Mouse (Mus musculus): ENCODE data around the gene Fuca1. TPM values are rescaled to one million over a fixed set of nuclear protein-coding genes. Genes with fewer than 3 reads are reported as not detected.

The Fuca1 gene
- total RNA-seq, 1 experiment from 2014 or later = 90.1 TPM

DNA sequence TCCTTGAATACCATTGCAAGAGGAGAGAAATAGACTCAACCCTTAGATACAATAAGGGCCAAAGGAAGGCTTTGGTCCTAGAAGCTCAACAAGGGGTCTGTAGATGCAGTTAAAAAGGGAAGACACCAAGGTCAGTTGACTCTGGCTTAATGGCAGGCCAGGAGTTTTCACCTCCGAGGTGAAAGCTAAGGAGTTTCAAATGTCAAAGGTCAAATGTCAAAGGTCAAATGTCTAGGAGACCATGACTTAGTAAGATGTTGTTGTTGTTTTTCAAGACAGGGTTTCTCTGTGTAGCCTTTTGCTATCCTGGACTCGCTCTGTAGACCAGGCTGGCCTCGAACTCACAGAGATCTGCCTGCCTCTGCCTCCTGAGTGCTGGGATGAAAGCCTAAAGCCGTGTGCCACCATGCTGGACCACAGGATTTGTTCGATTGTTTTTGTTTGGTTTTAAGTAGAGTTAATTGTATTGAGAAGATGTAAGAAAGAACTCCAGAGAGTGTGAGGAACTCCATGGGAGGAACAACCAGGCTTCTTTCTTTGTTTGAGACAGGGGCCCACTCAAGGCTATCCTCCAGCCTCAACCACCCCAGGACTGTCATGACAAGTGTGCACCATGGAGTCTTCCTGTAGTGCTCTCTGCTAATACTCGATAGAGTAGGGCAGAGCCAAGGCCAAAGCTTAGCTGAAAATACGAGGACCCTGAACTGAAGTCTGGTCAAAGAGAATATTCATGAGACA lies 31.2 kb upstream of the Fuca1 start:
- DNase-seq = no peak

- peak; percentile 89 for DNase-seq
These were observed 30.7 kb upstream of the Fuca1 start for GRCm38 (mm10) chr4:135889884-135890283.

DNA sequence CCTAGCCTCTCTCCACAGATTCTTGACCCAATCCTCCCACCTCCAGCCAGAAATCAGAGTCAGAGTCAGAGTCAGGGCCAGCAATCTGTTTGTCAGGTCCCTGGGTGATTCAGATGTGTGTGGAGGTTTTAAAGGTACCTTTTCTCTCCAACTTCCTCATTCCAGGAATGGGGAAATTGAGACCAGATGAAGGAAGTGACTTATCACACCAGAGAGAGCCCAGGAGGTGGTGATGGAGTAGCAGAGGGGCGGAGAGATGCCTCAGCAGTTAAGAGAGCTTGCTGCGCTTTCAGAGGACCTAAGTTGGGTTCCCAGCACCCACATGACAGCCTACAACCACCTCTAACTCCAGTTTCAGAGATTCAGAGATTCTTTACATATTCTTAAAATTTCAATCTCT lies 29.0 kb upstream of the Fuca1 start:
- no peak for DNase-seq

- no peak for DNase-seq
These were observed 27.7 kb upstream of the Fuca1 start for GRCm38 (mm10) chr4:135892884-135893283.

DNA sequence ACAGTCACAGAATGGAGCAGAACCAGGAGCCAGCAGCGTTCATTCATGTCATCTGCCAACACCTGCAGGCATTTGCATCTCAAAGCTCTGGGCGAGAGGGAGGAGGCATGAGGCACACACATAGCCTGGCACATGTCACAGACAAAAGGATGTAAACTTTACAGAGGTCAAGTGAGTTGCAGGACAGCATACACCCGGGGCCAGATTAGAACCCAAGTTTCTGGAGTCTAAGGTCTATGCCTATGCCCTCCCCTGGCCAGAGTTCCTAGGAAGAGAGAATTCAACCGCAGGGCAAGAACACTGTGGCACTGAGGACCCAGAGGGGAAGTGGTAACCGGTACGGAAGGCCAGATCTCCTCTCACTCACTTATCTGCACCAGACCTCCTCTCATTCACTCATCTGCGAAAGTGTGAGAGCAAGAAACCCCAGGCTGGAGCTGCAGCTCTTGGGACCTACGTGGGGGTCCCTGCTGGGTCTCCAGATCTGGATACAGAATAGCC lies 25.4 kb upstream of the Fuca1 start, which contains the start of gene Cnr2:
Gene Cnr2, plus strand, starts transcription at position 324 of the 501 bp plus-strand sequence.
- no peak for DNase-seq

DNA sequence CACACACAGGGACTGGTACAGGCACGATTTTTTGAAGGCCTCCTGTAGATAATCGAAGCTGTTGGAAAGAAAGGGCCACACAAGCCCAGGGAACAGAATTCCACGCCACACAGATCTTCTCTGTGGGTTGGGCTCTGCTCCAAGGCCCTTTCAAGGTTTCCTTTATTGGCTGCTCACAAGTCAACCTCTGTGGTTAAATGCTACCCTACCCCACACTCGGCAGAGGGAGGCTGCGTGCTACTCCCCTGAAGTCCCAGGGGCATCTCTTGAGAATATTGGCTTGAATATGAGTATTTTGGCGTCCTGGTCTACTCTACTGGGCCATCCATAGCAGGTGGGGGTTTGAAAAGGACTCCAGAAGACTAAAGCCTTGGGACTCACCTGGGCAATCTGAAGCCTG lies 24.4 kb upstream of the Fuca1 start:
- DNase-seq = no peak

- DNase-seq = peak; percentile 70
These were observed 22.0 kb upstream of the Fuca1 start for GRCm38 (mm10) chr4:135898380-135899049.

- DNase-seq = no peak
These were observed 21.5 kb upstream of the Fuca1 start for GRCm38 (mm10) chr4:135899050-135899448.

GRCm38 (mm10) chr4:135900008-135900407 lies 20.5 kb upstream of the Fuca1 start:
- no peak for DNase-seq

- DNase-seq = no peak
These were observed 17.8 kb upstream of the Fuca1 start for GRCm38 (mm10) chr4:135902606-135903242.

DNA sequence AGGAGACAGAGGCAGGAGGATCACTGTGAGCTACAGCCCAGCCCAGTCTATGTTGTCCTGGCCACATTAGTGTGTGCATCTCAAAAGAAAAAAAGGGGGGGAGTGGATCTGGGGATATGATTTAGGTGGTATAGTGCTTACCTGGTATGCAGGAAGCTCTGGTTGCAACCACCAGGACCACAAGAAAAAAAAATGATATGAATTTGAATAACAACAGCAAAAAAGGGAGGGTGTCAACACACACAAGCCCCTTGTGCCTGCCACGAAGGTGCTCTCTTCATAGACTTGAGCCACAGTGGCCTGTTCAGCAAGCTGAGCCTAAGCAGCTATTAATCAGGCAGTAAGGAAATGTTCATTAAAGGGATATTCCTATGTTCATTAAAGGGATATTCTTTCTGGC lies 15.7 kb upstream of the Fuca1 start:
- no peak for DNase-seq

DNA sequence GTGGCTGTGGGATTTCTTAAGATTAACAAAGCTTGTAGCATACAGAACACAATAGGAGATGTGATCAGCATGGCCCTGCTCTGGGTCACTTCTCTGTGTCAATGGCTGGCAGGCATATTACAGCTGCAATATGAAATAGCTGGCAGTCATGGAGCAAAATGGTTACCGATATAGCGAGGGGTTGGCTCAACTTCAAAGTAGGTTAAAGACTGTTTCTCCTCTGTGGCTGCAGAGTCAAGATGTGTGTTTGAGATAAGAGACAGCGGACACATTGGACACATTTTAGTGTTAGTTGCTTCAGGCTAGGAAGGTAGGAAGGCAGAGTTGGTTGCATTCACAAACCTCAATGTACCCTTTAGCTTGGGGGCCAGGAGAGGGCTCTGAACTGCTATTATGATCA lies 13.9 kb upstream of the Fuca1 start:
- DNase-seq = no peak

DNA sequence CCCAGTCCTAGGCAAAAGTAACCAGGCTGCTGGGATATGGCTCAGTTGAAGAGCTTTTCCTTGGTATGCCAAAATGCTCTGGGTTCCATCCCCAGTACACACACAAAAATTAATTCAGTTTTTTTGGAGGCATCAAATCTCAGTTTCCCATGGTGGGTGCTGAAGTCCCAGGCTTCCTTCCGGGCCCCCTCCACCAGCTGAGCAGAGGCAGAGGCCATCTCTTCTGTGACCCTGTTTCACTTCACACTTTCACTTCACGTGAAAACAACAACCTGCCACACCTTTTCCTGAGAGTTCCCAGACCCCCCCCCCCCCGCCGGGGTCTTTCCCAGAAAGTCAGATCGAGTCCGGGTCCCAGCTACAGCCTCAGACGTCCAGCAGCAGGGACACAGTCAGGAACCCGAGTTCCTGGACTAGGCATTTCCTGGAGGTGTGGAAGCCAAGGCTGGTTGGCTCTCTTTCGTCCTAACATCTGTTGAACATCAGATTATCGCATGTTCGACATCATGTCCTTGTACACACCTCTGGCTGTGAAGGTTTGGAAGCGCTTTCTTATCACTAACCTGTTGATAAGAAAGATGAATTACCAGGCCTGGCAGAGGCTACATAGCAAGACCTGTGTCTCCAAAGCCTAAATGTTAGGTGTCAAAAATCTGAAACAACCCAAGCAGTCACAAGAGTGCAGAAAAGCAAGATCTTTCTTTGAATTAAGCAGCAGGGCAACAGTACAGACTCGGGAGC lies 11.0 kb upstream of the Fuca1 start:
- DNase-seq = no peak

DNA sequence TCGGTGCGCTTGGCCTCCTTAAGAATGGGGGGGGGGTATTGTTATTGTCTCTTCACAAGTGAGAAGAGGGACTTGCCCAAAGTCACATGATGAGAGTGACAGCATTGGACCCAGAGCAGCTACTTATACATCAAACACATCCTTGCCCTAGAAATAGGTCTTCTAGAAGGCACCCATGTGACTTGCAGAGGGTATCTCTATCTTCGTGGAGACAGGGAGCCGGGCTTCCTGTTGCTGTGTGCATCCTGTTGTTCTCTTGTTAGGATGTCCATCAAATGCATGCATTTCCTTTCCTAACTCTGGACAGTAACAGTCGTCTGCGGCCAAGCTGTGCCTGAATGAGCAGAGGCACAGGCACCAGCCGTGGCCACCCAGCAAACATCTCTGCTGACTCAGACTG lies 9.0 kb upstream of the Fuca1 start:
- no peak for DNase-seq

- DNase-seq = no peak
These were observed 8.4 kb upstream of the Fuca1 start for GRCm38 (mm10) chr4:135912164-135912563.

DNA sequence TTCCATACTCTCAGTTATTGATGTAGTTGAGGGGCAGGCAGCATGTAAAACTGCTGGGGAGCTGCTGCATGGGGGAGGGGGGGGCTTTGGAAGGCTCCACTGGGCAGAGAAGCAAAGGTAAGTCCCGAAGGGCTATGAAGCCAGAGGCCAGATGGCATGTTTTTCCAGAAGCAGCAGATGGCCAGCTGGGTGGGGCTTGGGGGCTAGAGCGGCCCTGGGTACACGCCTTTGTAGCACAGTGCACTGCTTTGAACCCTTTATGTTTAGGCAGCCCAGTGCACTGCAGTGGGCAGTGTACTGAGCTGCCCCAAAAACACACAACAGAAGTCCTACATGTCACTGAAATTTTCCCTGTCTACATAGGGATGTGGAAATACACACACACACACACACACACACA lies 7.7 kb upstream of the Fuca1 start:
- no peak for DNase-seq

DNA sequence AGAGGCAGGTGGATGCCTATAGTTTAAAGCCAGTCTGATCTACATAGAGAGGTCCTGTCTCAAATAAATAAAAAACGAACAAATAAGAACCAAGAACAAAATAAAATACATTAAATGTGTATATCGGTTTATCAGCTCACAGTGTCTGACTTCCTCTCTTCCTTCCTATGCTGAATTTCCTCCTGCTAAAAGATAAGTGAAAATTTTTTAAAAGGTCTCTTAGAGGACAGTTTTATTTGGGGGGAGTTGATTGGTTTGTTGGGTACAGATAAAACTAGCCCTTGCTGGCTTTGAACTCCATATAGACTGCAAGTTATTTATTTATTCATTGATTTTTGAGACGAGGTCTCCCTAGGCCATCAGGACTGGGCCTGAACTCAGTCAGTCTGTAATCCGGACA lies 7.1 kb upstream of the Fuca1 start:
- no peak for DNase-seq

DNA sequence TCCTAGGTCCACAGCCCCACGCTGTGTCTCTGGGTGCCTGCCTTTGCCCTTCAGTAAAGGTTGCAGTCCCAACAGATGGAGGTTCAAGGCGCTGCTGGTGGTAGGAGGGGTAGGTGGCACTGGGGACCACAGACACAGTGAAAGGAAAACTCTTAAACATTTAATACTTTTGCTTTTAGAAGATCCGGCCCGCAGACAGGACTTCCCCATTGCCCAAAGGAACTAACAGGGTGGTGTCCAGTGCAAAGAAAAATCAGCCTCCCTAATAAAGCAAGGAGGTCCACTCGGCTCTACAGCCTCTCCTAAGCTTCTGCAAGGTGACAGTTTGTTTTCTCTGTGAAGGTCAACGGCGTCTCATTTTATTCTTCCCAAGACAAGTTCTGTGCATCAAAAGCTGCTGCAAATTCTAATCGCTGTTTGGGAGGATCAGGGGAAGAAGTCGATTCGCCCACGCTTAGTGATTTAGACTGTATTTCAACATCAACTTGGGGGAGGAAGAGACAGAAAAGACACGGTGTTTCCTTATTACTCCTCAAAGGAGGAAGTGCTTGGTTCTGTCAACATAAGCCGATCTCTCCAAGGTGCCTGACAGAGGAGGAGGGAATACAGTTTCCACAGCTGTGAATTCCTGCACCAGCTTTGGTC lies 1.8 kb upstream of the Fuca1 start:
- no peak for DNase-seq

DNA sequence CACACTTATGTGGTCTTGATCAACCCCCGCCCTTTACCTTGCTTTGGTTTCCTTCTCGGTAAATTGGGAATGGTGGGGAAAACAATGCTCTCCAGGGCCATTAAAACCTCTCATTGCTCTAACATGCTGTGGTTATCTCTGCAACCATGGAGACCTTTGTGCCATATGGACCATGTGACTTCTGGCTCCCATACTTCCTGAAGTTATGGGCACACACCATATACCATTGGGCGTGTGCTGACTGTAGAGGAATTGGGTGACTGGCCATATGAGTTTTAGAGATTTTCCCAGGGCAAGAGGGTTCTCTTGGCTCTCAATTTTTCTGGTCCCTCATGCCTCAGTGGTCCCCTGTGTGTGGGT lies 1.3 kb upstream of the Fuca1 start:
- no peak for DNase-seq

GRCm38 (mm10) chr4:135921257-135922120 lies 954 bp downstream of the Fuca1 start:
- DNase-seq = peak; percentile 65

- no peak for DNase-seq
These were observed 1.7 kb downstream of the Fuca1 start for GRCm38 (mm10) chr4:135922190-135922589.
